Mouse (Mus musculus) hindlimb bud, embryonic 11.5 days (tissue): ENCODE data around the gene Ppp2r5a.
"Not testable (repeated sequence)": the region's sequence is repeated elsewhere in the genome, so short reads cannot be mapped to it uniquely, and the experiment has no call there.

Experiments
- DNase-seq: peaks from one replicate; pipeline ENCODE4 v3.0.0-alpha.2; 2012; ENCODE audit warnings: low read depth, low spot score; ENCODE audit errors: extremely low spot score

Gene Ppp2r5a

DNA sequence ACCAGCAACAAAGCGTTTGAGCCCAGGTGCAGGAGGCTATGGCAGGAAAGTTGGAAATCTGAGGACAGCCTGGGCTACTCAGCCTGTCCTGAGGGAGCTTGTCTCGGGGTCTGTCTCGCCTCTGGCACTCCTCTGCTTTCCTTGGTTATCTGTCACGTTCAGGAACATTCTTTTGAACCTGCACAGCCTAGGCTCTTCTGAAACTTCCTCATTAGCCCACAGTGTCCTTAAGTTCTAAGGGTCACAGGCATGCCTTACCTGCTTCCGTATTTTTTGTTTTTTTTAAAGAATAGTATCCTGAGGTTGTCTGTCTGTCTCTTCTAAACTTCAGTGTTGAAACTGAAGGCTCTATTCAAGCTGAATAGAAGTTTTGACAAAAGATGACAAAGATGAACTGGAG lies at the start of gene Ppp2r5a:
Gene Ppp2r5a, minus strand, starts transcription at position 199 of the 400 bp plus-strand sequence.
- DNase-seq: no peak

- no peak for DNase-seq
These were observed 47.5 kb upstream of the Ppp2r5a start for GRCm38 (mm10) chr1:191450614-191451013.

DNA sequence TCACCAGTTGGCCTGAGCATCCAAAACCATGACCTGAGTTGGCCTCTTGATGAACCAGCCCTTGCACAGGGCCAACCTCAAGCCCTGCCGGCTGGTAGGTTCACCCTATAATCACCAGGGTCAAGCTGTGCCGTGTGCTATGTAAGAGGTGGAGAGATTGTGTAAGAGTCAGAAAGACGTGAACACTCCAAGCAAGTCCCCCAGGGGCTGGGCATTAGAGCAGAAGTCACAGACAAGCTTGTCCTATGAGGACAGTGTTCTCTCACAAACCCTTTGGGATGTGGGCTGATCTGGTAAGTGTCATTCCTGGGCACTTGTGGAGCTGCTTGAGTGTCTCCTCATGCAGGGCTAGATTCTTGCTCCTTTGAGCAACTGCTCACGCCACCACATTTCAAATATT lies 46.5 kb upstream of the Ppp2r5a start:
- no peak for DNase-seq

DNA sequence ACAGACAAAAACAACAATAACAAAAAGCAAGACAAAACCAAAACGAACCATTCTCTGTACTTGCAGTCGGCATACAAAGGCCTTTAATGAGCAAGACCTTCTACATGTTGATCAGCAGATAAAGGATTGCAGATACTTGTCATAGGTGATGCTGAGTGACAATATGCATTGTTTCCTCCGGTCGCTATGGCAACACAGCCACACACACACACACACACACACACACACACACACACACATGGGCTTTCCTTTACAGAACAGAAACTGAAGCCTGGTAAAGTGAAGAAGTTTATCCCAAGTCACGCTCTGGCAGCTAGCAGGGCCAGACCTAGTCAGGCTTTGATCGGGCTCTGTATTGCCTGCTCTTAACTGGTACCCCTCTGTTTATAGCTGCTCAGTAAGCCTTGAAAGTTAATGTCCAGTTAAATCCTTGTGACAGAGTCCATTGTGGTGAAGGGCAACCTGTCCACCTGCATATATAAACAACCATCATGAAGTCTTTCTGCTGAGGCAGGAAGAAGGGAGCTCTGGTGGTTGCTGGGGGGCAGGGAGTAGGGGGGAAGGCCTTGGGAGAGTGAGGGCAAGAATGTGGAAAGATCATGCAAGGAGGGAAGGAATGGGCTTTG lies 44.4 kb upstream of the Ppp2r5a start:
- DNase-seq: no peak

DNA sequence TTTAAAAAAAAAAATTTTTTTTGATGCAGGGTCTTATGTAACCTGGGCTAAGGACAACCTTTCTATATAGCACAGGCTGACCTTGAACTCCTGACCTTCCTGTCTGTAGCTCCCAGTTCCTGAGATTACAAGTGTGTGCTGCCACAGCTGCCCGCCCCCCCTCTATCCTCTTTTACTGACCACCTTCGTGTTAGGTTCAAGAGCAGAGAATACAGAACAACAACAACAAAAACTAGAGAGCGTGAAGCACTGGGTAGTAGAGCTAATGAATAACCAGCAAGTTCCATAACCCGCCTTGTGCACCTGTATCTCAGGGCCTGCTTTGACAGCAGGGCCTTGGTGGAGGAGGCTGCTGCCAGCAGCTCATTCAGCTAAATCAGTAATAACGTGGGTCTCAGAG lies 43.2 kb upstream of the Ppp2r5a start:
- no peak for DNase-seq

GRCm38 (mm10) chr1:191445831-191446258 lies 42.8 kb upstream of the Ppp2r5a start:
- no peak for DNase-seq

- no peak for DNase-seq
These were observed 42.3 kb upstream of the Ppp2r5a start for GRCm38 (mm10) chr1:191445401-191445800.

GRCm38 (mm10) chr1:191444467-191444866 lies 41.4 kb upstream of the Ppp2r5a start:
- no peak for DNase-seq

DNA sequence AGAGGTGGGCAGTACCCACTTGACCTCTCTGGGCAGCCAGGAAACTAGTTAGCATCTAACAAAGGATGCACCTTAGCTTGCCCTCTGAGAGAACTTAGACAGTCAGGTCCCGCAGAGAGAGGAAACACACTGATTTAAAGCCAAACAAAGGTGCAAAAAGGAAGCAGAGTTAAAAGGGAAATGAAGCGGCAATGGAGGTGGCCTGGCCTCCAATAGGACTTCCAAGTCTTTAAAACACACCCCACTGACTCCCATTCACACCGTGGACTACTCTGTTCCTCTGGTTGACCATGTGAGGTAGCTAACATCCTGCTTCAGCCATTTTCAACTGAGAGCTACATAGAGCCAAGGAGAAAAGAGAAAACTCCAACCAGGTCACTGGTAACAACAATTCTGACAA lies 35.9 kb upstream of the Ppp2r5a start:
- DNase-seq: no peak

DNA sequence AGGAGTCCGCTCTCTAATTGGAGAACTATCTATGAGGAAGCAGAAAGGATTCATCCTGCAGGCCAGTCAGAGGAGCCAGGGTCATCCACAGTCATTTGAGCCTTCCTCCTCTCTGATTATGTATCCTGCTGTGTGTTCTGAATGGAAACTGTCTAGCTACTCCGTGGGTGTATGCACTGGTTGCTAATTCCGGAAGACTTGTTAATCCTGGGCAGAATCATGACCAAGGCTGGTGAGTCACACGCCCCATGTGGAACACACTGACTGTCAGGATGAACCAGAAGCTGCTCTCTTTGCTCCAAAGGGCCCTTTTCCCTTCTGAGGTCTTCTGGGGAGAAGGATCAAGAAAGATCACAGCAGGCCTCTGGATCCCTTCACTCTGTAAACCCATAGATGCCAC lies 35.5 kb upstream of the Ppp2r5a start:
- DNase-seq: no peak

DNA sequence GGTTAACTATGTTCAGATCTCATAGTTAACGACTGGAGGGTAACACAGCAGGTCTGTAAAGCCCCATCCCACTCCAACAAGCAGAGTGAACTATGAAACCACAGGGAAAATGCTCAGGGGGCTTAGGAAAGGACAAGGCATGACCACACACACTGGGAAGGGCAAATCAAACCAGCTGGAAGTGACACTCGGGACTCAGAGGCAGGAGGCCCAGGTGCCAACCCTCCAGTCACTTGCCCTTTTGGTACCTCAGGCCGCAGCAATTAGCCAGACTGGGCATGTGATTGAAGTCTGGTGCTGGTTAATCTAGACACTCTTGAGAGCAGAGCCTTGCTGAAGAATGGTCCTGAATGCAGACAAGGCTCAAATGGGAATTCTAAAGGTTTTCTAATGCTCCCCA lies 33.6 kb upstream of the Ppp2r5a start:
- no peak for DNase-seq

DNA sequence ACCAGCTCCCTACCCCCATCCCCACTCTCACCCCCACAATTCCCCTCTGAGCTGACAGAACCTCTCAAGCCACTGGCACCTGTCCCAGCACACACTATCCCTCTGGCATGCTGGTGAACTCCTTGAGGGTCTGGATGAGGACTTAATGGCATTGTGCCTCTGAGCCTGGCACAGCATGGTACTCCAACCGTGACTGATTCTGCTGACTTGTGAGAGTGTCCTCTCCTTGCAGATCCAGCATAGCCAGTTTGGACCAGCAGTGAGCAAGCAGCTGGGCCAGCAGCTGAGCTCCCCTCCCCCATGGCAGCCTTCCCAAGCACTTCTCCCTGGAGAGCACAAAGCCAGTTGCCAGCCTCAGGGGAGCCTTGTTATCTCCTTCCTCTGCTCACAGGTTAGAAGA lies 32.3 kb upstream of the Ppp2r5a start:
- DNase-seq: no peak

- no peak for DNase-seq
These were observed 29.5 kb upstream of the Ppp2r5a start for GRCm38 (mm10) chr1:191432531-191432930.

GRCm38 (mm10) chr1:191432023-191432422 lies 29.0 kb upstream of the Ppp2r5a start:
- DNase-seq: no peak

DNA sequence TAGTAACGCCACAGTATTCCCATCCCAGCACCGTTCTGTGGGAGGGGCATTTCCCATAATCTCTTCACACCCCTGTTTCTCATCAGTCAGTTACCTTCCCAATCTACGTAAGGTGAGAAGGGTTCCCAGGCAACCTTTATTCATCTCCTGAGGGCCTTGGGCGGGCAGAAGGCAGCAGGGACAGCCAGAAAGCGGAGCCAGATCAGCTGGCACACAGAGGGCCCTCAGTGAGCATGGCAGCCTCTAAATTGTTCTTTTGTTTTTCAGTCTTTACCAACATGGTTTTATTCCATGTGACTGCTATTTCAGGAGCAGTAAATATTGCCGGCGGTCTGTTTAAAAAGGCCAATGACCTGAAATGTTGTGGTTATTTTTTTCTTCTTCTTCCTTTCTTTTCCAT lies 27.0 kb upstream of the Ppp2r5a start:
- DNase-seq: no peak

DNA sequence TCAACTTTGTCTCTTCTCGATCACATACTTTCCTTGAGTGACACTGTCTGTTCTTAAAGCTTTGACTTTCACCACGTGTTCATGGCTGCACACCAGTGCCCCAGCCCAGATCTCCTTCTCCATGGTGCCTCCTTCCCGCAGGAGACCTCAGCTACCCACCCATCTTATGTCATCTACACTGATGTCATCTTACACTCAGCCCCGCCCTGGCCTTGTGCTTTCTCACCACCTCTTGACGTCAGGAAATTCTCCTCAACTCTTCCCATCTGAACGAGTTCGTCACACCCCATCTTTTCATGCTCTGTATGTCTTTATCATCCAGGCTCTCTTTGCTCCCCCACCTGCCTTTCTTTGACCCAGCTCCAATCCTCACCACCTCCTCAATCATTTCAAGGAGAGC lies 22.8 kb upstream of the Ppp2r5a start:
- no peak for DNase-seq

- DNase-seq: no peak
These were observed 20.1 kb upstream of the Ppp2r5a start for GRCm38 (mm10) chr1:191423201-191423600.

DNA sequence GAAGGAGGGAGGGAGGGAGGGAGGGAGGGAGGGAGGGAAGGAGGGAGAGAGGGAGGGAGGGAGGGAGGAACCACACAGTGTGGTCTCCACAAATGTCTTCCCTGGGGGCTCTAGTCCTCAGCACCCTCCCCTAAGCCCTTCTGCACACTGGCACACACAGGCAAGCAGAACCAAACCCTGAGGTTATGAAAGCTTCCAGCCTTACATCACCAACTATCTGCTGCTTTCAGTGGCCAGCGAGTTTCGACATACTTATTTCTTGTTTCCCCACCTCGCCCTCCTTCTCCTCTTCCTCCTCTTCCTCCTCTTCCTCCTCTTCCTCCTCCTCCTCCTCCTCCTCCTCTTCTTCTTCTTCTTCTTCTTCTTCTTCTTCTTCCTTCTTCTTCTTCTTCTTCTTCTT lies 19.6 kb upstream of the Ppp2r5a start:
- not testable (repeated sequence) for DNase-seq

GRCm38 (mm10) chr1:191422164-191422563 lies 19.1 kb upstream of the Ppp2r5a start:
- no peak for DNase-seq

DNA sequence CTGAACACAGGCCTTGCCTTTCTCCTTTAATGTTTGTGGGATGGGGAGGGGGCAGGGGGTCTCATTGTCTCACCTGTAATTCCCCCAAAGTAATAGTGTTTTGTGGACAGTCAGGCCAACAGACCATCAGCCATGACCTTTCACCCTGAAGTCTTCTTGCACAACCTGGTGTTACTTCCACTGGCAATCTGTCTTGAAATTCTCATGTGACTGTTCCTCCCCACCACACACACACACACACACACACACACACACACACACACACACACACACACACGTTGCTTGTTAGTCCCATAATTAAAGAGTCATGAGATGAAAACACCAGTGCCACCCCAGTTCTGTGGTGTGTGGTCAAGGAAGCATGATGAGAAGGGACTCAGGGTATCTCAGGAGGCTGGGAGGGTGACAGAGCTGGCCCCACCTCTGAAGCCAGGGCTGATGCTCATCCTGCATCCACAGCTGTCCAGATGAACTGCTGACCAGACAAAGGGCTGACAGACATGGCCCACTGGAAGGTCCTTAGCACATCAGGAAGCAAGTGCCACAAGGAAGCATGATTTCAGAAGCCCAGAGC lies 18.4 kb upstream of the Ppp2r5a start:
- no peak for DNase-seq

DNA sequence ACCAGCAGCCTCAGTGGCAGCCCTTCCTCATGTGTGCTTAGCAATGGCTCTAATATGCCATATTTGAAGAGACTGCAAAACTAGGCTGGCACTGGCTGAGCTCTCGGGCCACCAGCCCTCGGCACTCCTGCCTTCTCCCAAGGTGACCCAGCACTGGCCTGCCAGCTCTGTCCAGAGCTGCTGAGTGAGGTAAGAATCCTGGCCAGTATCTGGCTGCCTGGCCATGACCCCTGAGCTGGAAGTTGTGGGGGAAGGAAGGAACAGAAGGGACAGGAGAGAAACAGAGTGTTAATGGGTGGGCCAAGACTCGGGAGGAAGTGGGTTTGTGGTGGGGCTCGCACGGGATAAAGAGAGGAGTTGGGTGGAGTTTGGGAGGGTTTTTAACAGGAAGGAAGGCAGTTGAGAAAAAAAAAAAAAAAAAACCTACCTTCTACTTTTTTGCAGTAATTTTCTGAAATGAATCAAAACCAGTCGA lies 17.9 kb upstream of the Ppp2r5a start:
- no peak for DNase-seq

- DNase-seq: no peak
These were observed 17.1 kb upstream of the Ppp2r5a start for GRCm38 (mm10) chr1:191419991-191420751.
